Mouse (Mus musculus) WW6 (cell line): ENCODE results near the gene Schip1.

Experiments used
- DNase-seq: peaks from one replicate; pipeline ENCODE4 v3.0.0-alpha.2; 2013; ENCODE audit warnings: low read depth, low spot score

The Schip1 gene

DNA sequence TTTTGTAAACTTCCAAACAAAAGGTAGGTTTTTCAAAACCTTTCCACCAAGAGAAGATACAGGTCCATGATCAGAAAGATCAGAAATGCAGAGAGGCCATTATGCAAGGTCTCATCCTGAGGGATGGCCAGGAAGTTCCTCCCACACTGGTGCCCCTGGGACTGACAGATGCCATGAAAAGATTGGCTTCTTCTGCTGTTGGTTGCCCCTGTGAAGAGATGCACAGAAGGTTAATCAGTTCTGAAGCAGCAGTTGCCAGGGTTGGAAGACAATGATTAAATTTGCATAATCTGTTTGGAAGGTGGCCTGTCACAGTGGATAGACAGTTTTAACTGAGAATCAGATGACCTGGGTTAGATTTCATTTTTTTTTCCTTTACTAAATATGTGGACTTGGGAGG, 319.1 kb downstream of the Schip1 start:
- no peak for DNase-seq

- DNase-seq = no peak
Observed at GRCm38 (mm10) chr3:68385544-68385943, 320.9 kb downstream of the Schip1 start.

DNA sequence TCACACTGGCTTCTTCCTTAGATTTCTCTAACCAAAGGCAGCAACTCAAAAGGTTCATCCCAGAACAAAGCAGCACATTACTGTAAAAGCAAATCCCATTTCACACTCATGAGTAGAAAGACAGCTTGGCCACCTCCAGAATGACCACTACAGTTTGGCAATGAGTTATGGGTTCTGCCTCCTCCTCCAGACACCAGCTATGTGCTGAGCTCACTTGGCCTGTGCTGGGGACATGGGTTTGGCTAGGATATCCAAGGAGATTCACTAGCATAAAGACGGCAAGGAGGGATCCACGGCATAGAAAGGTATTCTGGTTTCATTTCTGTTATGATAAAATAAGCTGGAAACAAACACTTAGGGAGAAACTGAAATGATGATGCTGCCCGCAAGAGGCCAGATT, 323.4 kb downstream of the Schip1 start:
- DNase-seq = no peak

- DNase-seq = no peak
Observed at GRCm38 (mm10) chr3:68393578-68393977, 329.0 kb downstream of the Schip1 start.

- no peak for DNase-seq
Observed at GRCm38 (mm10) chr3:68398691-68399090, 334.1 kb downstream of the Schip1 start.

DNA sequence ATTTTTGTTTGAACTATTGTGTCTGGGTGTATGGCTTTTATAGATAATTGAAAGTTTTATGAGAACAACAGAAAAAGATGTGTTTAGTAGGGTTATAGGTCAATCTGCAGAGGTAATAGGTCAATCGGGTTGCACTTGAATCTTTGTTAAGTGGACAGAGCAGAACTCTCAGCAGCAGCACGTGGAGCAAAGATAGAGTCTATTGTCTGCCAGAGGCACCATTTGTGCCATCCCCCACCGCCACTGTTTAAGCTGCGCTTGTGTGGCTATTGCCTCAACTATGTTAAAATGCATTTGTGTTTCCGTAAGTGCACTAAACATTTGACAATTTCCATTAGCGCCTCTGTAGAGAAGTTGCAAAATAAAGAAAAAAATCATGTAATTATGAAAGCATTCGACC, 335.5 kb downstream of the Schip1 start:
- no peak for DNase-seq

DNA sequence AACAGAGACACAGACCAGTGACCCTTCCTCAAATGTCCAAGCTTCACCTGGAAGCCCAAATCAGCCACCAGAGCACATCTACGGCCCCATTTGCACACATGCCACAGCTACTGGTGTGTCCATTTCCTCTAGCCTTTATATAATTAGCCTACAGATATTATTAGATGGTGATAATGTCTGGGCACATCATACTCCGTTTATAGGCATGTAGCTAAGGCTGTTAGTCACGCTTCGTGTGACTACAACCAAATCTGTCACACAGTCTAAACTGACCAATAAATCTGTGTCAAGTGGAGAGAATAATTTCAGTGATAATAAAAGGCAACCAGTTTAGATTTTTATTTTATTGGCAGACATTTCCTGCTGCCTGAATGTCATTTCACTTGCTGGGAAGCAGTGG, 338.7 kb downstream of the Schip1 start:
- DNase-seq = no peak

DNA sequence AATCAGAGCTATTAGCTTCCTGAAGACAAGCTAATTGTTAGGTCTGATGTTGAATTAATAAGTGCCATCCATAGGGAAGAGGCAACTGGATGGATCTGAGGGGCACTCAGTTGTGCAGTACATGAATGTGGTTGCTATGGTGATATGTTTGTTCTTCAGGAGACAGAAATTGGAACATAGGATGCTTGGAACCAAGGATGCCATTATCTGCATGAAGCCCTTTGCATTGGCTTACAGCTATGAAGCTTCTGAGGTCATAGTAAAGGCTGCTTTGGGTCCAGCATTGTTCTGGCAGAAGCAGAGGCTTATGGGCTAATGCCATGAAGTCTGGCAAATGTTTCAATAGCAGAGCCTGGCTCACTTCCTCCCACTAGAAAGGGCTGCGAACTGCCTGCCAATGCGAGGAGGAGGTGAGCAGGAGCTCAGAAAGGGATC, 339.2 kb downstream of the Schip1 start:
- DNase-seq = no peak

GRCm38 (mm10) chr3:68405724-68406123, 341.1 kb downstream of the Schip1 start:
- DNase-seq = no peak

- no peak for DNase-seq
Observed at GRCm38 (mm10) chr3:68412262-68412661, 347.7 kb downstream of the Schip1 start.

GRCm38 (mm10) chr3:68419792-68420191, 355.2 kb downstream of the Schip1 start:
- DNase-seq = no peak

GRCm38 (mm10) chr3:68420927-68421326, 356.3 kb downstream of the Schip1 start:
- no peak for DNase-seq

DNA sequence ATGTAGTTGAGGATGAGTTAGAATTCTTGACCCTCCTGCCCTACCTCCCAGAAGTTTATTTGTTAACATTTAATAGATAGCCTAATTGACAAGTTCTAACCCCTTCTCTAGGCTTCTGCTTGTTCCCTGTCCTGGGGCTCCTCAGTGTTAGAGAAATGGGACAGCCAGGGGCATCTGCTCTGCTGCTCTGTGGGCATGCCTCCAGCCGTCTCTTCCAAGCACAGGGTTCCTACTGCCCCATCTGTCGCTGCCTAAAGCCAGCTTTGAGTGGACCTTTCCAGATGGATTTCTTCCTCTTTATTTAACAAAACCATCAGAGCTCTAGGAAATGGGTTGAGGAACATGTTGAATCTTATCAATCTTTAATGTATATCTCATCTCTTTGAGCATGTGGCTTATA, 357.2 kb downstream of the Schip1 start:
- DNase-seq = no peak

DNA sequence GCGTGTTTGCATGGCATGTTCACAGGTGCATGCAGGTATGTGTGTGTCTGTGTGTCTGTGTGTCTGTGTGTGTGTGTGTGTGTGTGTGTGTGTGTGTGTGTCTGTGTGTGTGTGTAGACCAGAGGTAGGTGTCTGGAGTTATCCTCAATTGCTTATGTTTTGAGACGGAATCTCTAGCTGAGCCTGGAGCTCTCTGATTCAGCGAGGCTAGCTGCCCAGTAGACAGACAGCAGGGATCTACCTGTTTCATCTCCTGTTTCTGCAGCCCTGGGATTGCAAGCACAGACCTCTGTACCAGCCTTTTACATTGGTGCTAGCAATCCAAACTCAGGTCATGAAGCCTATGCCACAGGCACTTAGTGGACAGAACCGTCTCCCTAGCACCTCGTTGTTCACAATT, 363.5 kb downstream of the Schip1 start:
- no peak for DNase-seq

- no peak for DNase-seq
Observed at GRCm38 (mm10) chr3:68434435-68434834, 369.8 kb downstream of the Schip1 start.

GRCm38 (mm10) chr3:68434897-68435296, 370.3 kb downstream of the Schip1 start:
- no peak for DNase-seq

DNA sequence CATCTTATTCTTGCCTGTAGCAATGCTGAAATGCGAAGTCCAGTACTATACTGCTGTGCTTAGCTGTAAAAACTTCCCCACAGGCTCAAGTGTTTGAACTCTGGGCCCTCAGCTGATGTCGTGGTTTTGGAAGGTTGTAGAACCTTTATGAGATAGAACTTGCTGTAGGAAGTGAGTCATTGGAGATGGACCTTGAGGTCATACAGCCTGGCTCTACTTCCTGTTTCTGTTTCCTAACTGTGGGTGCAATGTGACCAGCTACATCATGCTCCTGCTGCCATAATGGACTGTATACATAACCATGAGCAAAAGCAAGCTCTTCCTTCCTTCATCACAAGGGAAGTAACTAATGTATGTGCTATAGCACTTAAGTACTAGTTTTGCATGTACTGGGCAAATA, 383.9 kb downstream of the Schip1 start:
- DNase-seq = no peak

DNA sequence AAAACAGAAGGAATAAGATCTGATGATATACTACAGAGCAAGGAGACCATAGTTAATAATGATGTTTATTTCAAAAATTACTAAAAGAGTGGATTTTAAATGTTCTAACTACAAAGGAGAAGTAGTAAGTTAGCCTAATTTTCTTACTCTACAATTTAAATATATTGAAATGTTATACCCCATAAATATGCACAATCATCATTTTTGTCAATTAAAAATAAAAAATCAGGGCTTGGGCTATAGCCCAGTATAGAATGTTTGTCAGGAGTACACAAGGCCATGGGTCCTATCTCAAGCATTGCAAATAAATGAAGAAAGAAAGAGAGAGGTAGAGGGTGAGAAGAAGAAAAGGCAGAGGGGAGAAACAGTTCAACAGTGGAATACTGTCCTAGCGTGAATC, 387.0 kb downstream of the Schip1 start:
- no peak for DNase-seq

- DNase-seq = no peak
Observed at GRCm38 (mm10) chr3:68453266-68453665, 388.7 kb downstream of the Schip1 start.

GRCm38 (mm10) chr3:68453719-68454455, 389.3 kb downstream of the Schip1 start:
- DNase-seq = no peak

- DNase-seq = no peak
Observed at GRCm38 (mm10) chr3:68466643-68467042, 402.0 kb downstream of the Schip1 start.

DNA sequence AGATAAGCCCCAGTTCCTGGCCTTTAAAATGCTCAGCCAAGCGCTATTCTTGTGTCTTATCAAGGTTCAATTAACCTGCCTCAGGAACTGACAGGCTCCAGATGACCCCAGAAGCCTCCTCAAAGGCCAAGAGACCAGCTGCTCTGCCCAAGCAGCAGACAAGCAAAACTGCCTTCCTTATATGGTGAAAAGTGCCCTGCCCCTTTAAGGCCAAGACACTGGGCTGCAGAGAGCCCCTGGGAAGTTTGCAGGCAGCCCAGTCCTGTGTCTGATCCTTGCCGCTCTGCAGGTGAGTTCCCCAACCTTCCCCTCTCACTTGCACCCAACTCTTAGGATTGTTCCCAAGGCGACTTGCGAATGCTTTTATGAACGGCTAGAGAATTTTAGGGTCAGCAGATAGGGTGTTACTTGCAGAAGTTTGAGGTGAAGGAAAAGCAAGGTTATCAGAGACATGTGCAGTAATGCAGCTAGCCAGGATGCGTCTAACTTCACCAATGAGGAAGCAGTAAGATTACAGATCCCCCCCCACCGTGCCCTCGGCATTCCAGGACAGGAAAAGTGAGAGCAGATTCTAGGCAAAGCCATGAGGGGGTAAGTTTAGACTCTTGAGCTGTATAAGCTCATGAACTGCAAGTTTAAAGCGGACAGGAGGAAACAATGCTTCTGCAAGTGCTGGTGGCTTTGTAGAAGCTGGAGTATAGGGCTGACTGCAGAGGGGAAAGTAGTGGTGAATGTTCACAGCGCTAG, 403.5 kb downstream of the Schip1 start:
- no peak for DNase-seq

- no peak for DNase-seq
Observed at GRCm38 (mm10) chr3:68469643-68470042, 405.0 kb downstream of the Schip1 start.
